Mouse (Mus musculus) gastrocnemius, postnatal 25 days (tissue): ENCODE results near the gene Gm42688. TPM values are rescaled to one million over a fixed set of nuclear protein-coding genes. Genes with fewer than 3 reads are reported as not detected.

Experiments
- DNase-seq: peaks from one replicate; pipeline ENCODE4 v3.0.0; 2022
- total RNA-seq, 2 experiments: library from RNA; stranded (reverse); gene quantifications; 1 replicate in 1 of 2; 2 replicates in 1 of 2; pipeline ENCODE4 v1.2.3; 2021

Gm42688 gene
- total RNA-seq, 2 experiments from 2014 or later, result 1.0 TPM

DNA sequence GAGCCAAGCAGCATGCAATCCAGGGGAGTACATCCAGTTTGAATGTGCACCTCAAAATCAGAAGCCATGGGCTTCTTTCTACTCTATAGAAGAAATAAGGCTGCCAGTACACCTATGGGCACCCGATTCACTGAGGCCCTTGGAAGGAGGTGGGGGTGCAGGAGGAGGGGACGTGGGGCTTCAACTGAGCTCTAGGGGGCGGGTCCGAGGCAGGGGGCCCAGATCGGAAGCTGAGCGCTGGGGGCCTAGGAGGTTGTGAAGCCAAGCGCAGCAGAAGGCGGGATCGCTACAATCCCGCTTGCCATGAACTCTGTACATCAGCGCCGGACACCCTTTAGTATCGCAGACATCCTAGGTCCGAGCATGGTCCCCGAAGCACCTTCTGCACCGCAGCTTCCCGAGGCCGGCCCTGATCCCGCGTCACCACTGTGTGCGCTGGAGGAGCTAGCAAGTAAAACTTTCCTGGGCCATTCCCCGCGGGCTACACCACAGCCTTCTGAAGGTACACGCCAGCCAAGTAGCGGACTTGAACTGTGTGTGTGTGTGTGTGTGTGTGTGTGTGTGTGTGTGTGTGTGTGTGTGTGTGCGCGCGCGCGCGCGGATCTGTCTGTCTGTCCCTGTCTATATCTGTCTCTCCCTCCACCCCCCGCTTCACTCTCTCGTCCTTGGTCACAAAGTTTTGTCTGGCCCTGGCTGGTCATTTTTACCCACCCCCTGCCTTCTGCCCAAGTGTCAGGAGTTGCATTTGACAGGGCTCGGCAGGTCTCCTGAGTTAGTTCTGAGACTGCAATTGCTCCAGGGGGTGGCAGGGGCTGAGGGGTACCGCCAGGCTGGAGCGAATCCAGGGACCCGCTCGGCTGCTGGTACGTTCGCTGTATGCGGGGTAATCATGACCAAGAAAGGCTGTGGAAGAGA, 15.0 kb upstream of the Gm42688 start, which contains the start of gene Lbx2:
Lbx2 (plus strand) TSS at position 247 of the 915 bp plus-strand sequence.
- no peak for DNase-seq

DNA sequence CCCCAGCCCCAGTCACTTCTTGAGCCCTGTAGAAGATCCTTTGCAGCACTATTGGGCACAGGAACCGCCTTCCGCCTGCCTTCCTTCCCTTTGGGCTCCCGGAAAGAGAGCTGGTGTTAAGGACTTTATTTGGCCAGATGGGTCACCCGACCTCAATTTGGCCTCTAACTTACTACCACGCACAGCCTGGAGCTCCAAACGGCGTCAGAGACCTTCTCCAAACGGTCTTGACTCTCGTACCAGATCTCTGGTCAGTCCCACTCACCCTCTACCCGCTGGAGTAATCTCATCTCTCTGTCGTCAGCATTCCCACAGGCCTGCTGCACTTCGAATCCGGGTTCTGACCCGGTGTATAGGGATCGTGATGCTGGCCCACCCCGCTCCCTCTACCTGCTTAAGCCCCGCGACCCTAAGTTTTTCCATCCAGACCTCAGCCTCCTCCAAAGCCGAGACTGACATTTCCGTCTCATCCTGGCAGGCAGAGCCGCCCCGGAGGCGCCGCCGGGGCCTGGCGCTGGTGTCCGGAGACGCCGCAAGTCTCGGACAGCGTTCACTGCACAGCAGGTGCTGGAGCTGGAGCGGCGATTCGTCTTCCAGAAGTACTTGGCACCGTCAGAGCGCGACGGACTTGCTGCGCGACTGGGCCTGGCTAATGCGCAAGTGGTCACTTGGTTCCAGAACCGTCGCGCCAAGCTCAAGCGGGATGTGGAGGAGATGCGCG, 14.1 kb upstream of the Gm42688 start:
- DNase-seq, result peak; percentile 44

DNA sequence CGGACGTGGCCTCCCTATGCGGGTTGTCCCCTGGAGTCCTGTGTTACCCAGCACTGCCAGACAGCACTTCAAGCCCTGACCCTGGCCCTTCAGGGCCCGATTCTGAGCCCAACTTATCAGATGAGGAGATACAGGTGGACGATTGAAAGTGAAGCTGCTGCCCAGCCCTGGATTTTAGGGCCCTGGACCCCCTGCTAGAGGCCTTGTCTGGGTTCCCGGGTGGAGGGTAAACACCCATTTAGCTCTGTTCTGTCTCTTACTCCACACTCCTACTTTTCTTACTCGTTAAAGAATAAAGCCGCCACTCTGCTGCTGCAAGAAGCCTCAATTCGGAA, 13.5 kb upstream of the Gm42688 start:
- DNase-seq, result no peak

DNA sequence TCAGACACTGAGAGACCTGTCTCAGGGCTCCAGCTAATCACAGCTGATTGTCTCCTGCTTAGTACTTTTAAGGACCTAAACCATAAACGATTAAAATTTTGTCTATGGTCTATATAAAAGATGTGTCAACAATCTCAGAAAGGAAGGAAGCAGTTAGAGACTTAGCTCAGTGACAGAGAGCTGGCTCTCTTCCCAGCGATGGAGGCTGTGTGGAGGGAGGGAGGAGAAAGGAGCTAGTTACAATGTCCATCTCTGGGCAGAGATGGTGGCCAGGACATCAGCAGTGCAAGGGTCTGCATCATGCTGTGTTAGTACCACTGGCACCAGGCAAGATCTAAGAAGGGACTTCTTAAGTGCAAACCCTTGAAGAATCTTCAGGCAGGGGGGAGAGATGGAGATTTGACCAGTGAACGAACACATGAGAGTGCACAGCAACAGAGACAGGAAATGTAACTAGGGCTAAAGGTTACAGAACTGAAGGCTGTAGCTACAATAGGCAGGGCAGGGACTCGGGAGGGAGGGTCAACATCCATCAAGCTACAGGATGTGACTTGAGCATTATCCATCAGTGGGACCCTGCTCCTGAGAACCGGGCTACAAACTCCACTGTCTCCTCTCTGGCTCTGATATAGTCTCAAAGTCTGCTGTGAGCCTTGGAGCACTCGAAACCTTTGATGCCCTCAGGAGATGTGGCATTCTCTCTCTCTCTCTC, 8.8 kb upstream of the Gm42688 start:
- DNase-seq, result no peak

DNA sequence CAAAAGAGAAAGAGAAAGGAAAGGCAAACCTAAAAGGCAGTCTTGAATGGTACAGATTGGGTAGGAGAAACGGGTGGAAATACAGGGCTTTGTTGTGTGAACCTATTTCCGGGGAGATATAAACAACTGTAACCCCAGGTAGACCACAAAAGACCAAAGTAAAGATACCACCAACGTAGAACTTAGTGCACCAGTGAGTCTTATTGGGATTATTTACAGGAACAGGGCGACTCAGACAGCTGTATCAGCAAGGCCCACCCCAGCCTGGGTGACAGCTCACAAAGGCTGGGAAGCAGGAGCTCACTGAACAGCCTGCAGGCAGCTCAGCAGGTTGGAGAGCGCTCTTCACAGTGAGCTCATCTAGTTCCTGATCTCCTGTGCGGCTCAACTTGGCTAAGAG, 5.4 kb upstream of the Gm42688 start:
- no peak for DNase-seq

DNA sequence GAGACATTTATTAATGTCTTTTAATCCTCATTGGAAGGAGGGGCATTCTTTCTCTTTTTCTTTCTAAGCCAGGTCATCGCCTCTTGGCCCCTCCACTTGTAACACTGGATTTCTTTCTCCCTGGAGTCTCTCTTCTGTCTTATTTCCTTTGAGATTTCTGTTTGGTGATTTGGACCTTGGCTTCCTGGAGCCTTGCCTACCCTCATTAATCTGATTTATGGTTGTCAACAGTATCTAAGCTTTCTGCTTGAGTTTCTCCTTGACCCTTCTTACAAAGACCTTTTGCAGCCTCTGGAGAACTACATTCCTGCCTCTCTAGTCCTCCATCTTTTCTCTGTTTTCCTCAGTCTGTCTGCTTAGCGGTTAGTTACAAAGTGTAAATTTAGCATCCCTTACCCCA, 3.0 kb upstream of the Gm42688 start:
- DNase-seq, result no peak

DNA sequence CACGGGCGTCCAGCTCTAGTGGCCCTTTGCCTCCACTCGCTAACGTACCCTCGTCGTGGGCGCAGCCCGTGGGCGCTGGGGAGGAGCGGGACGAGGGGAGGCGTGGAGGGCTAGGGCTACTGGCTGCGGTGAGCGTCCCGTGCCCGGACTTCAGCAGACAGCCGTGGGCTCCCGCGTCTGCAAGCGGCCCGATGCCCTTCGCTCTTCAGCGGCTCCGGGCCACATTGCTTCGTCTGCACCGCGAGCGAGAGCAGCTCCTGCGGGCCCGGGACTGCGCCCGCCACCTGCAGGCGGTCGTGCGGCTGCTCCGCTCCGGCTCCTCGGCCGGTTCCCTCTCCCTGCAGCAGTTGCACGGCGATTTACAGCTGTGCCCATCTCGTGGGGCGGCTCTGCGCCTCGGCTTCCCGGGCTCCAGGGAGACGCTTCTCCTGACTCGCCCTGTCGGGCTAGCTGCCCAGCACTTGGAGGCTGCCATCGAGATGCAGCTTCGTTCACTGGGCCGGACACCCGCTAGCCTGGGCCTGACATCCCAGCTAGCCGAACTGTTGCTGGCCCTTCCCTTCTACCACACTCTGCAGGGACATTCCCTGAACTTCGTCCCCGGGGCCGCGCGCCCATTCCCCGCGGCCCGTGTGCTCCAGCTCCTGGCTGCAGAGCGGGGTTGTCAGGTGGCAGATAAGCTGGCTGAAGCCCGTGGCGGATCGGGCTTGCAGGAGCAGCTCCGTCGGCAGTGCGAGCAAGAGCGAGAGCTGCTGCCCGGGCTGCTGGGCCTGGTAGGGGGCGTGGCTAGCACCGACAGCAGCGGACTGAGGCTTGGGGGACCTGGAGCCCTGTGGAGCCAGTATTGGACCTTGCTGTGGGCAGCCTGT, 505 bp downstream of the Gm42688 start:
- peak; percentile 55 for DNase-seq

DNA sequence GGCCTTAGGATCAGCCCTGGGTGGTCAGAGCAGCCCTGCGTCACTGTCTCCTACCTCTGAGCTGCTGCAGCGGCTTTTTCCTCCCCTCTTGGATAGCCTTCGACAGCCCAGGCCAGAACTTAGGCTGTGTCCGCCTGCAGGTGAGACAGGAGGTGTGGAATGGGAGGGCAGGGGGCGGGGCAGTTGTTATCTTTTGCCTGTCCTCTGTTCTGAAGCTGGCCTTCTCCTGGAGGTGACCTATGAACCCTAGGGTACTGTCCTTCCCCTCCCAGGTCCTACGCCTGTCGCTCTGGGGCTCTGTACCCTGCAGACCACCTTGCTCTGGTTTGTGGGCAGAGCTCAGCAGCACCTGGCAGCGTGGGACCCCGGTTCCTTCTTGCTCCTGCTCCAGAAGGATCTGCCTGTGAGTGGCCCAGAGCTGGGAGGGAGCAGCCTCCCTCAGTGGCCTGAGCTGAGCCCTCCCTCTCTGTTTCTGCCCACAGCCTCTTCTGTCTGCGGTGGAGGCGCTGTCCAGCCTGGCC, 1.8 kb downstream of the Gm42688 start:
- DNase-seq, result no peak

DNA sequence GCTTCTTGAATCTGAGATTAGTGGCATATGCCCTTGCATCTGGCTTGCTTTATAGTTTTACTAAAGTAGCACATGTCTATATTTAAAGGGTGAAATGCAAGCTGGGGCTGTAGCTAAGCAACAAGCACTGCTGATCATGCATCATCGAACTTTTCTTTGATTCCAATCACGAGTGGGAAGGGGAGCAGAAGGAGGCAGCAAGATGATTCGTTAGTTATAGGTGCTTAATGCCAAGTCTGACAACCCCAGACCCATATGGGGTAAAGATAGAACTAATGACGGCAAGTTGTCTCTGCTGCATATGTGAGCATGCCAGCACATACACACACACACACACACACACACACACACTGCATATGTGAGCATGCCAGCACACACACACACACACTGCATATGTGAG, 2.7 kb downstream of the Gm42688 start:
- no peak for DNase-seq

DNA sequence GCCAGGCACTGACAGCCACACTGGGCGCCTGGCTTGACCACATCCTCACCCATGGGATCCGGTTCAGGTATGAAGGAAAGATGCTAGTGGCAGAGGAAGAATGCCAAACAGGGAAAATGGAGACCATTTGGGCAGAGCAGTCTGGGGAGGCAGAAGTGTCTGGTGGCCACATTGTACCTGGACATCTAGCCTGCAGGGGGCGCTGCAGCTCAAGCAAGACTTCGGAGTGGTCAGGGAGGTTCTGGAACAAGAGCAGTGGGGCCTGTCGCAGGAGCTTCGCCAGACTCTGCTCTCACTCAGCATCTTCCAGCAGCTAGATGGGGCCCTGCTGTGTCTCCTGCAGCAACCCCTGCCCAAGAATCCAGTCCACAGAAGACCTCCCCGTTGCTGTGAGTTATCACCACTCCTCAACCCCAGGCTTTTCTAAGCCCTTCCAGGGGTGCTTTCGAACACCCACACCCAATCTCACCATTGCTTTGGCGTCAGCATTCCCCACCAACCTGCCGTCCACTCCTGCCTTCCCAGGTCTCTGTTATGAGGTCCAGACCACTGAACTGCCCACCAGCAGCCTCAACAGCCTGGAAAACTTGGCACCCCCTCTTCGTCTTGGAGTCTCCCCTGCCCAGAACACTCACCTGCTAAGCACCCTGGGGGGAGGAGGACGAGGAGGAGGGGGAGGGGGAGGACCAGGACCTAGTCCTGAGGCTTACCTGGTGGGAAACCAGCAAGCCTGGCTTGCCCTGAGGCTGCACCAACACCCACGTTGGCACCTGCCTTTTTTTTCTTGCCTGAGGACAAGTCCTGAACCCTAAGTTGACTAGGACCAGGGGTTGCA, 6.4 kb downstream of the Gm42688 start:
- DNase-seq, result peak; percentile 52

DNA sequence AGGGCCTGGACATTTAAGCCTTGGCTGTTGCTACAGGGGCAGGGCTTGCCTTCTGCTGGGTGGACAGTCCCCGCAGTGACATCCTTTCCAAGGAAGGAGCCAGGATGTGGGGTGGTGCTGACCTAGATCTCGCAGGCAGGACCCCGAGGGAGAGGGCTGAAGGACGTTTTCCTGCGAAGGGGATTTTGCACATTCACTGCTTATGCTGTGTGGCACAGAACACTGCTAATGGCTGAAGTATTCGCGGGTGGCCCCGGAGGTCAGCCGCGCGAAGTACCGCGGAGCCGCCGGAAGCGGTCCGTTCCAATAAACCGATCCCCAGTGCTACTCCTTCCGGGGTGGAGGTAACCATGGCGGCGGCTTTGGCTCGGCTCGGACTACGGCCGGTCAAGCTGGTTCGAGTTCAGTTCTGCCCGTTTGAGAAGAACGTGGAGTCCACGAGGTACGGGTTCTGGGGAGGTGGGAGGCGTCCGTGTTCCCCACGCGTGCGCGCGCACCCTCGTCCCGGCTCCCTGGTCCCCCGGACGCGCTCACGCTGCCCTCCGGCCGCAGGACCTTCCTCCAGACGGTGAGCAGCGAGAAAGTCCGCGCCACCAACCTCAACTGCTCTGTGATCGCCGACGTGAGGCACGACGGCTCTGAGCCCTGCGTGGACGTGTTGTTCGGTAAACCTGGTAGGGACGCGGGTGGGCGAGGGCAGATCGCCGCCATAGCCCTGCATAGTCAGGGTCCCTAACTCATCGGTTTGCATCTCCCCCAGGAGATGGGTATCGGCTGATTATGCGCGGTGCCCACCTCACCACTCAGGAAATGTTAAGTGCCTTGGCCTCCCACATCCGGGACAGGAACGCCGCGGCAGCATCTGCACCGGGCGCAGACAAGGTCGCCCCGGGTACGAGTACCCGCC, 7.6 kb downstream of the Gm42688 start, which contains the start of gene Mrpl53:
Mrpl53 (plus strand) TSS at position 279 of the 907 bp plus-strand sequence.
- DNase-seq, result peak; percentile 78

DNA sequence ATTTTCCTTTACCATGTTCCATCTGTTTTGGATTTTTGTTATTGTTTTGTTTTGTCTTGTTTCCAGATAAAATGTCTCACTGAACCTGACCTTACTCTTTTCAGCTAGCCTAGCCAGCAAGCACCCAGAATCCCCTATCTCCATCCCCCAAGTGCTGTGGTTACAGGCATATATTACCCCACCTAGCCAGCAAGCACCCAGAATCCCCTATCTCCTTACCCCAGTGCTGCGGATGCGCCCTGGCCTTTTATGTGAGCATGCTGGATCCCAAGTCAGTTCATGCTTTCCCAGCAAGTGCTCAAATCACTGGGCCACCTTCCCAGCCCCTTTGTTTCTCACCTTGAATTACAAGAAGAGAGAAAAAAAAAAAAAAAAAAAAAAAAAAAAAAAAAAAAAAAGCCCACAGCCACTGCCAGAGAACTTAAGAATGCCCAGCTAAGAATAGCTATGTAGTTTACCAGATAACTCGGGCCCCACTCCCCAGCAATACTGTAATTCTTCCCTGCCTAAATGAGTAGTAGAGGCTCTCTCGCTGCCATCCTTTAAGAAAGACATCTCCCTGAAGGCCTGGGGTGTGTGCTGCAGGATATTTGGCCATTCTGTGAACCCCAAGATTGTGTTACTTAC, 10.2 kb downstream of the Gm42688 start:
- no peak for DNase-seq

DNA sequence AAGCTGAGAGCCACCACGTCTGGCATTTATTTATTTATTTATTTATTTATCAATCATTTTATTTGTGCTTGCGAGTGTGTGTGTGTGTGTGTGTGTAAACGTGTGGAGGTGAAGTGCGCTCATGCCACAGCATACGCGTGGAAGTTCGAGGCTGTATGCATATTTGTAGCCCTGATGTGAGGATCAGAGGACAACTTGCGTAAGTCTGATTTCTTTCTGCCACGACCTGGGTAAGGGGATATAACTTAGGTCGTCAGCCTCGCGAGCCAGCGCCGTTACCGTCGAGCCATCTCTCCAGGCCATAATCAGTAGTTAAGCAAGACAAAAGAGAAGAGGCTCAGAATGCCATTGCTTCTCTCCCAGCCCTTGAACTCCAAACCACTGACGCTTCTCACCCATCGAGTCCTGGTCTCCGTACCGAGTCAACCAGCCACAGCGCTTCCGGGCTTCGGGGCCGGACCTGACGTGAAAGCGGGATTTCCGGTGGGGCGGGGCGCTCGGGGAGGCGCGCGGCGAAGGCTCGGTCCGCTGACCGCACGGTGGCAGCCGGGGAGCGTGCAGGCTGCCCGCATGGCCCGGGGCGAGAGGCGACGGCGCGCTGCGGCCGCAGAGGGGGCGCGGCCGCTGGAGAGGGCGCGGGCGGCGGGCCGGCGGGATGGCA, 13.7 kb downstream of the Gm42688 start, which contains the start of gene Mogs:
Mogs (plus strand) TSS at position 486 of the 661 bp plus-strand sequence.
- DNase-seq, result peak; percentile 92

DNA sequence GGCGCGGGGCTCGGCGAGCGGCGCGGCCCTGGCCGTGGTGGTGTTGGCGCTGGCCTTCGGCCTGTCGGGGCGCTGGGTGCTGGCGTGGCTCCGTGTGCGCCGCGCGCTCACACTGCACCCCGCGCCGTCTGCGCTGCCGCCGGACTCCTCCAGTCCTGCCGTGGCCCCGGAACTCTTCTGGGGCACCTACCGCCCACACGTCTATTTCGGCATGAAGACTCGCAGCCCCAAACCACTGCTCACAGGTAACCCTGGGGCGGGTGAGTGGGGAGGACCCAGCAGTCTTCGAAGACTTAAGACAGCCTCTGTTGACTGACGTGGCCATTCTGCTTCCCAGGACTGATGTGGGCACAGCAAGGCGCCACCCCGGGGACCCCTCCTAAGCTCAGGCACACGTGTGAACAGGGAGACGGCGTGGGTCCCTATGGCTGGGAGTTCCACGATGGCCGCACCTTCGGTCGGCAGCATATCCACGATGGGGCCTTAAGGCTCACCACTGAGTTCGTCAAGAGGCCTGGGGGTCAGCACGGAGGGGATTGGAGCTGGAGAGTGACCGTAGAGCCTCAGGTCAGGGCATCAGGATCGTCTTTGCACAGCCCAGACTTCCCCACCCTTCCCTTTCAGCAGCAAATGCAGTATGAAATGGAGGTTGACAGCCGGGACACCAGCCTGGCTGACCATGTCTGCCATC, 14.4 kb downstream of the Gm42688 start:
- no peak for DNase-seq

DNA sequence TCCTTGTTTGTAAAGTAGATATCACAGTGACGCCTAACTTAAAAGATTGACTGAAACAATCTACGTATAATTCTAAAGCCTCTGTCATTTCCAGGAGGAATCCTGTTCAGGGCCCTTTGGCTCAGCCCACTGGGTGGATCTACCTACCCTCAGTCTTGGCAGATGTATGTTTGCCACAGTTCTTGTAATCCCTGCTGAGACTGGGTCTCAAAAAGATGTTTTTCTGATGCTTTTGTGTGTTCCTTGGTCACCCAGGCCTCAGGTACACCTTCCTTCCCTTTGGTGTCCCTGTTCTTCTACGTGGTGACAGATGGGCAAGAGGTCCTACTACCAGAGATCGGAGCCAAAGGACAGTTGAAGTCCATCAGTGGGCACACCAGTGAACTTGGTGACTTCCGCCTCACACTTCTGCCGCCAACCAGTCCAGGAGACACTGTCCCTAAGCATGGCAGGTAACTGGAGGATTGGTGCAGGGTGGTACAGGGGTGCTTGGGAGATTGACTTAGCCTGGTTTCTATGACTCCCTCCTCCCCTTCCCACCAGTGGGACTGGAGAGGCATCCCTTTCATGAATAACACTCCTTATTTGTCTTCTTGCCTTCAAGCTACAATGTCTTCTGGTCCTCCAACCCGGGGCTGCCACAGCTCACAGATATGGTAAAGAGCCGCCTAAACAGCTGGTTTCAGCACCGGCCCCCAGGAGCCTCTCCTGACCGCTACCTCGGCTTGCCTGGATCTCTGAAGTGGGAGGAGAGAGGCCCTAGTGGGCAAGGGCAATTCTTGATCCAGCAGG, 15.2 kb downstream of the Gm42688 start:
- DNase-seq, result no peak

DNA sequence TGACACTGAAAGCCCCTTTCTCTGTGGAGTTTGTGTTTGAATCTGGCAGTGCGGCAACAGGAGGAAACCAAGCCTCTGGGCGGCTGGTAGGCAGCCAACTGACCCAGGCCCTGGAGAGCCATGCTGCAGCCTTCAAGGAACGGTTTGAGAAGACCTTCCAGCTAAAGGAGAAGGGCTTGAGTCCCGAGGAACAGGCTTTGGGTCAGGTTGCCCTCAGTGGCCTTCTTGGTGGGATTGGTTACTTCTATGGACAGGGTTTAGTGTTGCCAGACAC, 15.7 kb downstream of the Gm42688 start:
- no peak for DNase-seq

DNA sequence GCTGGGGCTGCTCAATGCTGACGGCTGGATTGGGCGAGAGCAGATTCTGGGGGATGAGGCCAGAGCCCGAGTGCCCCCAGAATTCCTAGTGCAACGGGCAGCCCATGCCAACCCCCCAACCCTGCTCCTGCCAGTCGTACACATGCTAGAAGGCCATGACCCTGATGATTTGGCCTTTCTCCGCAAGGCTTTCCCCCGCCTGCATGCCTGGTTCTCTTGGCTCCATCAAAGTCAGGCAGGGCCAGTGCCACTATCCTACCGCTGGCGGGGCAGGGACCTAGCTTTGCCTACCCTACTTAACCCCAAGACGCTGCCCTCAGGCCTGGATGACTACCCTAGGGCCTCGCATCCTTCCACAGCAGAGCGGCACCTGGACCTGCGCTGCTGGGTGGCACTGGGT, 16.2 kb downstream of the Gm42688 start:
- no peak for DNase-seq
